ENCODE assay signal across 37 mouse cellular contexts in genomic region chrX:108620886-108621285, GRCm38 (mm10). TPM values are rescaled to one million over a fixed set of nuclear protein-coding genes. Genes with fewer than 3 reads are reported as not detected.
"Had no signal": no experiment of that assay in that cellular context is flagged by ENCODE, and none has a peak within 500 bp of the region (broad histone marks: within the 10 kb centered on the region; RNA-seq: fewer than 3 reads in every experiment).

No protein-coding gene starts in this region.

- H3K27ac ChIP-seq: gastrocnemius, adult 2 months; heart, embryonic 10.5 days; hindbrain, embryonic 10.5 days; hindbrain, embryonic 12.5 days; hindbrain, embryonic 14.5 days; intestine, embryonic 15.5 days; kidney, postnatal 0 days; layer of hippocampus, adult 2 months; left cerebral cortex, adult 2 months; limb, embryonic 10.5 days; limb, embryonic 12.5 days; liver, embryonic 13.5 days had no signal

- H3K4me3 ChIP-seq: gastrocnemius, adult 2 months; heart, embryonic 10.5 days; heart, embryonic 12.5 days; hindbrain, embryonic 10.5 days; hindbrain, embryonic 12.5 days; intestine, embryonic 15.5 days; layer of hippocampus, adult 2 months; left cerebral cortex, adult 2 months; limb, embryonic 10.5 days; limb, embryonic 12.5 days; liver, embryonic 13.5 days had no signal

- ATAC-seq: inflammation-experienced regulatory T-cells, adult 6 months; intestine, embryonic 15.5 days; intestine, postnatal 0 days had no signal

- H3K9me3 ChIP-seq: heart, embryonic 10.5 days; heart, embryonic 12.5 days; hindbrain, embryonic 12.5 days; intestine, embryonic 15.5 days; limb, embryonic 10.5 days; limb, embryonic 12.5 days; liver, embryonic 13.5 days had no signal

- H3K9ac ChIP-seq: heart, embryonic 12.5 days; hindbrain, embryonic 12.5 days; hindbrain, embryonic 14.5 days; intestine, embryonic 15.5 days; limb, embryonic 12.5 days; liver, embryonic 13.5 days had no signal

- H3K36me3 ChIP-seq: heart, embryonic 10.5 days; heart, embryonic 12.5 days; hindbrain, embryonic 10.5 days; hindbrain, embryonic 12.5 days; intestine, embryonic 15.5 days; limb, embryonic 10.5 days; limb, embryonic 12.5 days; liver, embryonic 13.5 days had no signal

- H3K27me3 ChIP-seq: heart, embryonic 12.5 days; hindbrain, embryonic 12.5 days; intestine, embryonic 15.5 days; limb, embryonic 12.5 days; liver, embryonic 13.5 days had no signal

- H3K4me2 ChIP-seq: heart, embryonic 12.5 days; hindbrain, embryonic 12.5 days; hindbrain, embryonic 14.5 days; intestine, embryonic 15.5 days; limb, embryonic 12.5 days; liver, embryonic 13.5 days had no signal

- DNase-seq: gastrocnemius, adult 2 months; gastrocnemius, postnatal 10 days; gastrocnemius, postnatal 25 days; heart, adult 18-20 months; heart, postnatal 10 days; heart, postnatal 4 days; kidney, adult 18-20 months; kidney, postnatal 14 days; kidney, postnatal 4 days; liver; liver, embryonic 13.5 days had no signal

- H3K4me1 ChIP-seq: heart, embryonic 10.5 days; heart, embryonic 12.5 days; hindbrain, embryonic 10.5 days; hindbrain, embryonic 12.5 days; intestine, embryonic 15.5 days; limb, embryonic 10.5 days; limb, embryonic 12.5 days; liver, embryonic 13.5 days had no signal

RNA-seq across cellular contexts. Expression of gene Gm379, which starts 43.8 kb away (rescaled TPM):
- total RNA-seq: gastrocnemius, adult 2 months; gastrocnemius, postnatal 10 days; gastrocnemius, postnatal 25 days; gastrocnemius, postnatal 4 days; granulocyte monocyte progenitor cell, adult 5-6 weeks; heart, adult 18-20 months; heart, adult 8-10 months; heart, postnatal 10 days; heart, postnatal 25 days; heart, postnatal 4 days; layer of hippocampus, adult 2 months; layer of hippocampus, postnatal 10 days; layer of hippocampus, postnatal 25 days; left cerebral cortex, adult 2 months; left cerebral cortex, postnatal 14 days; left cerebral cortex, postnatal 36 days had no signal
- polyA plus RNA-seq: frontal cortex, adult 2 months; heart, embryonic 10.5 days; heart, embryonic 12.5 days; heart, embryonic 14.5 days; heart, embryonic 16.5 days; hindbrain, embryonic 10.5 days; hindbrain, embryonic 12.5 days; hindbrain, embryonic 14.5 days; inflammation-experienced regulatory T-cells, adult 6 months; kidney, embryonic 14.5 days; kidney, postnatal 0 days; limb, embryonic 10.5 days; limb, embryonic 12.5 days; limb, embryonic 14.5 days; liver, embryonic 13.5 days had no signal
